Mouse (Mus musculus): ENCODE data around the gene Arhgap23. TPM values are rescaled to one million over a fixed set of nuclear protein-coding genes. Genes with fewer than 3 reads are reported as not detected.

Arhgap23 gene
- polyA plus RNA-seq, 1 experiment, result 14.9 TPM

DNA sequence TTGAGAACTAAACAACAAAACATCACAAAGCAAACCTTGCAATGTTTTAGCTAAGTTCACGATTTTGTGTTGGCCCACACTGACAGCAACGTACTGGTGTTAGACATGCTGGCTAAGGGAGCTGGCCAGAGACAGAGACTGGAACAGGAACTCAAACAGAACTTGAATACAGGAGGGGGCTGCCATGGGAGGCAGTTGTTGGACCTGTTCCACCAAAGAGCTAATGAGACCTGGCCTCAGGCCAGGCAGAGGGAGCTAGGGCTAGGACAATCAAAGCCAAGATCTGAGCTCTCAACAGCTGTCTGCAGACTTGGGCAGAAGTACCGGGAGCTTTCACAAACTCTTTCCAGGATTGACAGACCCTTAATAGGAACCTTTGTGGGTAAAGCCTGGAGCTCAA is 125.3 kb downstream of the Arhgap23 start:
- no peaks in the 10 kb centered on the region for H3K27me3 ChIP-seq (replicated peaks; ENCODE audit: control insufficient read depth, insufficient read depth, low read length)
- peak; percentile 58 for DNase-seq
- no peak overlapping the region for H3K4me3 ChIP-seq (ENCODE audit: insufficient read depth, low read depth, low read length)
- peaks cover 22% of the 10 kb centered on the region; the same call in 1 of the 2 replicates for H3K4me1 ChIP-seq (ENCODE audit: control insufficient read depth, insufficient read depth, low read length)
- H3K27ac ChIP-seq (ENCODE audit: insufficient read depth, low read depth, low read length), result no peak overlapping the region
- WGBS, result 30% methylated on average over 3 of the region's 3 CpGs
- no peaks in the 10 kb centered on the region for H3K36me3 ChIP-seq (ENCODE audit: control insufficient read depth, insufficient read depth, low read length)
- TF ChIP-seq CTCF (conservative IDR thresholded peaks at IDR 0.05; ENCODE audit: insufficient read depth, insufficient read length, low read depth, low read length), result no peak
- no peak for TF ChIP-seq POLR2A (IDR thresholded peaks at IDR 0.05; ENCODE audit: low read depth, low read length)

DNA sequence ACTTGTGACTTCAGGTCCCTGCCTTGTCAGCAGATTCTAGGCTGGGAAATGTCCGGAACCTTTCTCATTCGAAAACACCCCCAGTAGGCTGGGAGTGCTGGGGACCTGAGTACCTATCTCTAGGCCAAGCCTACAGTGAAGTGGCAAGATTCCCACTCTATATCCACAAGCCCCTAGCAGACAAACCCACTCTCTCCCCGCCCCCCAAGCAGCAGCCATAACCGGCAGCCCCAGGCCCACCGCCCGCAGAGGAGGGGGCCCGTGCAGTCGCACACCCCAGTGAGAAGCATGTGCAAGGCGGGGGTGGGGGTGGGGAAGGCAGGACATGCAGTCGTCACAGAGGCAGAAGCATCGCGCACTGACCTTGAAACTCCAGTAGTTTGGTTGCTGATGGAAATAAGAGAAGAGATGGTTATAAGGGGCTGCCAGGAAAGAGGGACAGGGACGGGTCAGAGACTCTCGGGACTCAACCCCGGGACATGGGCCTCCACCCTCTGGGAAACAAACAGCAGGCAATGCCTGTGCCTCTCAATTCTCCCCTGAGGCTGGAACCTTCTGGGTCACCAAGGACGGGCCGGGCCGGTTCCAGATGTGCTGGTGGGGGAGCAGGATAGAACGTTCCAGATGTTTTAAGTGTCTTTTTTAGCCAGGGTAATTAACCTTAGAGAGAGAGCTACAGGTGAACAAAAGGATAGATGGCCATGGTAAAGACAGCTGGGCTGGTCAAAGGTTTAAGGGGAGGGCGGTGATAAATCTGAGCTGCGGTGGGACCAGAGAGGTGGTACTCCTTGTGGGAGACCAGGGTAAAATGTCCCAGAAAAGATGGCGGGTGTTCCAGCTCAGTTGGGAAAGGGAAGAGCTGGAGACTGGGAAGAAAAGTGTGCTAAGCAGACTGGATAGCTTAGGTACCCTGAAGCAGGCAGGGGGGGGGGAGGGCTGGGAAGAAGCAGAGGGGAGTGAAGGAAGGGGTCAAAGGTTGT is 127.1 kb downstream of the Arhgap23 start:
- H3K36me3 ChIP-seq (ENCODE audit: control insufficient read depth, insufficient read depth, low read length), result no peaks in the 10 kb centered on the region
- H3K4me1 ChIP-seq (ENCODE audit: control insufficient read depth, insufficient read depth, low read length), result peaks cover 15% of the 10 kb centered on the region; the same call in 1 of the 2 replicates
- peak; percentile 36 for DNase-seq
- H3K27ac ChIP-seq (ENCODE audit: insufficient read depth, low read depth, low read length), result peak overlapping the region; percentile 45
- TF ChIP-seq CTCF (conservative IDR thresholded peaks at IDR 0.05; ENCODE audit: insufficient read depth, insufficient read length, low read depth, low read length) (no peak), POLR2A (IDR thresholded peaks at IDR 0.05; ENCODE audit: low read depth, low read length) (no peak)
- WGBS, result 65% methylated on average over 22 of the region's 22 CpGs
- H3K27me3 ChIP-seq (replicated peaks; ENCODE audit: control insufficient read depth, insufficient read depth, low read length), result peaks cover 2% of the 10 kb centered on the region; the same call in 1 of the 2 replicates
- no peak overlapping the region for H3K4me3 ChIP-seq (ENCODE audit: insufficient read depth, low read depth, low read length)

DNA sequence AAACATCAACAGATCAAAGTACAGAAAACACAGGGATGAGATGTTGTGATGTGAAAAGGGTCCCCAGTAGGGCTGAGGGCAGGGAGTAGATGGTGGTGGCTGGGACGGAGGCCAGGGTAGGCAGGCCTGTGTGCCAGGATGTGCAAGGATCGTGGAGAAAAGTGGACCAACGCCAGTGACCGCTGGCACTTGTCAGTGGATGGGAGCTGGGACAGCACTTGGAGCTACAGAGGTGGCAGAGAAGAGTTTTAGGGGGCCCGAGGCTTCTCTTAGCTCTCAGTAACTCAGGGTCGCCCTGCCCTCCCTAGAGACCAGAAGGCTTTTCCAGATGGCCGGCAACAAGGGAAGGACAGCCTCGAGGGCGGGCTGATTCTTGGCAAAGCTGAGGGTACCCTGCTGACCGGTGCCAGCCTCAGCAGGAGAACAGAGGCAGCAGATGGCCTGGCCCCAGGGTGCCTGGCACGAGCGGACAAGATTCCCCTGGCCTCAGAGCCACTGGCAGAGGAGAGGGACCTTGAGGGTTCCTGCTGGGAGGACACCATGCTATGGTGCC is 127.9 kb downstream of the Arhgap23 start:
- peaks cover 15% of the 10 kb centered on the region; the same call in 1 of the 2 replicates for H3K4me1 ChIP-seq (ENCODE audit: control insufficient read depth, insufficient read depth, low read length)
- H3K27ac ChIP-seq (ENCODE audit: insufficient read depth, low read depth, low read length), result peak overlapping the region; percentile 65; the same call in 1 of the 2 replicates
- H3K36me3 ChIP-seq (ENCODE audit: control insufficient read depth, insufficient read depth, low read length), result no peaks in the 10 kb centered on the region
- TF ChIP-seq POLR2A (IDR thresholded peaks at IDR 0.05; ENCODE audit: low read depth, low read length) (no peak), CTCF (conservative IDR thresholded peaks at IDR 0.05; ENCODE audit: insufficient read depth, insufficient read length, low read depth, low read length) (no peak)
- DNase-seq, result peak; percentile 94
- 46% methylated on average over 12 of the region's 12 CpGs for WGBS
- H3K4me3 ChIP-seq (ENCODE audit: insufficient read depth, low read depth, low read length), result no peak overlapping the region
- H3K27me3 ChIP-seq (replicated peaks; ENCODE audit: control insufficient read depth, insufficient read depth, low read length), result peaks cover 2% of the 10 kb centered on the region; the same call in 1 of the 2 replicates

DNA sequence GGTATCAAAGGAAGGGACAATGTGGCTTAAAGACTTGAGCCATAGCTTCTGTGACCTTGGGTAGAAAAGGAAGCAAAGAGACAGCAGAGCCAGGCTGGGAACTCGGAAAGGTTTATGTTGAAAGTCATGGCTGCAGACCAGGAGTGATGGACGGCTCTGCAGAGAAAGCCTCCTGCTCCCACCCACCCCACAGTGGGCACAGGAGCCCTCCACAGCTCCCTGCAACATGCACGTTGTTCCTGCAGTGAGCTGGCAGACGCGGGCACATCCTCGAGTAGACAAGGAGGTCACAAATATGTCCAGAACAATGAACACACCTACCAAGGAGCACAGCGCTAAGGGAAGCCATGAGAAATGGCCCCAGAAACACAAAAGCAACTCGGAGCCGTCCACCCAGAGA is 128.6 kb downstream of the Arhgap23 start:
- WGBS, result 75% methylated on average over 9 of the region's 9 CpGs
- no peak for DNase-seq
- peak overlapping the region; percentile 65; the same call in 1 of the 2 replicates for H3K27ac ChIP-seq (ENCODE audit: insufficient read depth, low read depth, low read length)
- H3K4me3 ChIP-seq (ENCODE audit: insufficient read depth, low read depth, low read length), result no peak overlapping the region
- H3K27me3 ChIP-seq (replicated peaks; ENCODE audit: control insufficient read depth, insufficient read depth, low read length), result peaks cover 2% of the 10 kb centered on the region; the same call in 1 of the 2 replicates
- no peak for TF ChIP-seq POLR2A (IDR thresholded peaks at IDR 0.05; ENCODE audit: low read depth, low read length)
- TF ChIP-seq CTCF (conservative IDR thresholded peaks at IDR 0.05; ENCODE audit: insufficient read depth, insufficient read length, low read depth, low read length), result no peak
- H3K4me1 ChIP-seq (ENCODE audit: control insufficient read depth, insufficient read depth, low read length), result peaks cover 15% of the 10 kb centered on the region; the same call in 1 of the 2 replicates
- no peaks in the 10 kb centered on the region for H3K36me3 ChIP-seq (ENCODE audit: control insufficient read depth, insufficient read depth, low read length)

DNA sequence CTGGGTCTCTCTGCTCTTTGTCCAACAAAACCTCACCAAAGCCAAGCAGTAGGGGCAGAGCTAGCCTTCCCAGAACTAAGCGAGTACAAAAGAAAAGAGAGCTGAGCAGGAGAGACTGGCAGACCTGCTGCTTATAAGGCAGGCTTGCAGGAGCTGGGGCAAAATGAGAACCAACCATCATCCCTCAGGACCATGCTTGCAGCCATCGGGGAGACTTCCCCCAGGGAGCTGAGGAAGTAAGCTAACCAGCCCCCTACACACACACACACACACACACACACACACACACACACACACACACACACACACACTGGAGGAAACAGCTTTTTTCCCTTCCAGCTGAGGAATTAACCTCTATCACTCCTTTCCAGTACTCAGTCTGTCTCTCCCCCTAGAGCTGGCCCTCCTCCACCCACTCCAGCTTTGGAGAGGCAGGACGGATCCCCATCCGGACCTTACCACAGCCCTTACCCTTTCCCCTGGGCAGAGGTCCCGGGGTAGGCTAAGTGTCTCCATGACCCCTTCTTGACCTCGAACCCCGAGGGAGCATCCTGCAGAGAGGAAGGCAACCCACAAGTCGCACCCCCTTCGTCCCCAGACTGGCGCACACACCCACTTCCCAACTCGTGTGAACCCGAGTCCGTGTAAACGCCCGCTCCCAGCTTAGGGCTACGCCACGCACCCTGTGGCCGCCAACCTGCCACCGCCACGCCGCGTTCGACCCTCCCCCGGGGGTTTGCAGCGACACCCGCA is 130.7 kb downstream of the Arhgap23 start:
- Histone ChIP-seq H3K4me1 (ENCODE audit: control insufficient read depth, insufficient read depth, low read length) (peaks cover 15% of the 10 kb centered on the region; the same call in 1 of the 2 replicates), H3K36me3 (ENCODE audit: control insufficient read depth, insufficient read depth, low read length) (no peaks in the 10 kb centered on the region), H3K27ac (ENCODE audit: insufficient read depth, low read depth, low read length) (no peak overlapping the region), H3K27me3 (replicated peaks; ENCODE audit: control insufficient read depth, insufficient read depth, low read length) (peaks cover 2% of the 10 kb centered on the region; the same call in 1 of the 2 replicates), H3K4me3 (ENCODE audit: insufficient read depth, low read depth, low read length) (peak overlapping the region; percentile 56; the same call in 1 of the 2 replicates)
- no peak for DNase-seq
- WGBS, result 18% methylated on average over 26 of the region's 26 CpGs
- TF ChIP-seq CTCF (conservative IDR thresholded peaks at IDR 0.05; ENCODE audit: insufficient read depth, insufficient read length, low read depth, low read length) (no peak), POLR2A (IDR thresholded peaks at IDR 0.05; ENCODE audit: low read depth, low read length) (no peak)

DNA sequence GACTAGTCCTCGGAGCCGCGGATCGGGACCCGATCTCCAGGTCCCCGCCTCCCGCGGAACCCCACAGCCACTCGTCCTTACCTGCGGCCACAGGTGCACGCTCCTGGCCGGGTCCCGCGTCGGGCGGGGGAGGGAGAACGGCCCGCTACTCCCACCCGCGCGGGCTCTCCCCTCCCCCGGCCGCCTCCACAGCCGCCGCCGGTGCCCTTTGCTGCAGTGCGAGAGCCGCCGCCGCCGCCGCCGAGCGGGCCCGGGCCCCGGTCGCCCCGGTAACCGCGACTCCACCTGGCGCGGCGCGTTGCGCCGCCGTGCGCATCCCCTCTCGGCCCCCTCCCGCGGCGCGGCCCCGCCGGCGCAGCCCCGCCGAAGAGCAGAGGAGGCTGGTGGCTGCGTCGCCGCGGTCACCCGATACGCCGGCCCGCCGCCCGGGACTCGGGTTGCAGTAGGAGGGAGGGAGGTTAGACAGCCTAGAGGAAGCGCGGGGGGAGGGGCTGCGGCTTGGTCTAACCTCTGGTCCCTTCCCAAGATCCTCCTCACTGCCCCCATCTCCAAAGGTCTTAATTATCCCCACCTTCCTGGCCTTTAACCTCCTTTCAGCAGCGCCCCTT is 131.6 kb downstream of the Arhgap23 start:
- peaks cover 15% of the 10 kb centered on the region; the same call in 1 of the 2 replicates for H3K4me1 ChIP-seq (ENCODE audit: control insufficient read depth, insufficient read depth, low read length)
- no peak overlapping the region for H3K27ac ChIP-seq (ENCODE audit: insufficient read depth, low read depth, low read length)
- H3K27me3 ChIP-seq (replicated peaks; ENCODE audit: control insufficient read depth, insufficient read depth, low read length), result peaks cover 2% of the 10 kb centered on the region; the same call in 1 of the 2 replicates
- DNase-seq, result peak; percentile 78
- no peak for TF ChIP-seq POLR2A (IDR thresholded peaks at IDR 0.05; ENCODE audit: low read depth, low read length)
- no peak for TF ChIP-seq CTCF (conservative IDR thresholded peaks at IDR 0.05; ENCODE audit: insufficient read depth, insufficient read length, low read depth, low read length)
- WGBS, result 1% methylated on average over 64 of the region's 73 CpGs
- peak overlapping the region; percentile 56 for H3K4me3 ChIP-seq (ENCODE audit: insufficient read depth, low read depth, low read length)
- no peaks in the 10 kb centered on the region for H3K36me3 ChIP-seq (ENCODE audit: control insufficient read depth, insufficient read depth, low read length)

All from kidney, adult 2 months (tissue).